In genomic region chr1:184041778-184042573, GRCm38 (mm10) we compare ENCODE assay signal across 8 mouse cellular contexts. TPM values are rescaled to one million over a fixed set of nuclear protein-coding genes. Genes with fewer than 3 reads are reported as not detected.
A peak's percentile ranks its signal among the peaks of the same experiment; 100 is the strongest.
DNase-seq lines count a peak whose midpoint lies in the region; ATAC-seq and TF ChIP-seq lines count a peak whose summit lies in the region.

No protein-coding gene starts in this region.

- no peaks in the 10 kb centered on the region for H3K9me3 ChIP-seq in heart, embryonic 16.5 days (replicated peaks; ENCODE audit: control insufficient read depth, low read length)
- H3K9me3 ChIP-seq in hindbrain, embryonic 11.5 days (ENCODE audit: control insufficient read depth, low read length): no peaks in the 10 kb centered on the region

- intact Hi-C loops in left cerebral cortex, postnatal 14 days (cut with DNase I): no loop called here

- H3K27ac ChIP-seq in layer of hippocampus, adult 2 months: no peak overlapping the region
- peak overlapping the region; percentile 96 for H3K27ac ChIP-seq in heart, embryonic 16.5 days (ENCODE audit: low read length)
- no peak overlapping the region for H3K27ac ChIP-seq in hindbrain, embryonic 11.5 days (ENCODE audit: low read depth, low read length)

- peak overlapping the region; percentile 49 for H3K4me2 ChIP-seq in heart, embryonic 16.5 days (ENCODE audit: low read depth, low read length)
- no peak overlapping the region for H3K4me2 ChIP-seq in hindbrain, embryonic 11.5 days (replicated peaks; ENCODE audit: low read depth, low read length)

- no peak for DNase-seq in layer of hippocampus, adult 2 months (ENCODE audit: low spot score in 2 of 2)
- DNase-seq in layer of hippocampus, adult 8-10 months (ENCODE audit: low spot score in 2 of 2): no peak
- peak; percentile 85 to 89 for DNase-seq in adrenal gland, postnatal 36 days
- peak; percentile 51 for DNase-seq in lung, postnatal 36 days
- no peak for DNase-seq in embryo, embryonic 10 days (ENCODE audit: low spot score)
- no peak for DNase-seq in hindbrain, embryonic 11.5 days (ENCODE audit: low spot score)
- no peak for DNase-seq in left cerebral cortex, postnatal 14 days (ENCODE audit: low spot score in 2 of 2)

- peak overlapping the region; percentile 13; the same call in 1 of the 2 replicates for H3K4me3 ChIP-seq in layer of hippocampus, adult 2 months
- 0 out of 2 replicates have a peak overlapping the region, but pooled peaks have one; percentile 5 for H3K4me3 ChIP-seq in heart, embryonic 16.5 days (ENCODE audit: low read length)
- H3K4me3 ChIP-seq in hindbrain, embryonic 11.5 days (ENCODE audit: low read depth, low read length): no peak overlapping the region

- peak overlapping the region; percentile 65 for H3K9ac ChIP-seq in heart, embryonic 16.5 days (ENCODE audit: low read length)
- H3K9ac ChIP-seq in hindbrain, embryonic 11.5 days (ENCODE audit: low read depth, low read length): no peak overlapping the region

- no peak for TF ChIP-seq CTCF in layer of hippocampus, adult 2 months (conservative IDR thresholded peaks at IDR 0.05)

- H3K4me1 ChIP-seq in heart, embryonic 16.5 days (ENCODE audit: control insufficient read depth, insufficient read depth, low read length): peaks cover 38% of the 10 kb centered on the region
- no peaks in the 10 kb centered on the region for H3K4me1 ChIP-seq in hindbrain, embryonic 11.5 days (replicated peaks; ENCODE audit: control insufficient read depth, insufficient read depth, low read length)

- no peaks in the 10 kb centered on the region for H3K27me3 ChIP-seq in heart, embryonic 16.5 days (ENCODE audit: control insufficient read depth, insufficient read depth, low read length)
- no peaks in the 10 kb centered on the region for H3K27me3 ChIP-seq in hindbrain, embryonic 11.5 days (ENCODE audit: control insufficient read depth, insufficient read depth, low read length)

- H3K36me3 ChIP-seq in heart, embryonic 16.5 days (ENCODE audit: control insufficient read depth, insufficient read depth): peaks cover 8% of the 10 kb centered on the region
- no peaks in the 10 kb centered on the region for H3K36me3 ChIP-seq in hindbrain, embryonic 11.5 days (ENCODE audit: control insufficient read depth, insufficient read depth, low read length)

- ATAC-seq in heart, embryonic 16.5 days (replicated peaks; ENCODE audit: extremely low read depth, insufficient read depth, low FRiP score): peak; percentile 89
- no peak for ATAC-seq in hindbrain, embryonic 11.5 days (ENCODE audit: low FRiP score)

- 40% methylated on average over 9 of the region's 9 CpGs for WGBS in heart, embryonic 16.5 days
- WGBS in hindbrain, embryonic 11.5 days: 74% methylated on average over 9 of the region's 9 CpGs

RNA-seq across cellular contexts. Expression of gene 1700056E22Rik, which starts 7.9 kb away (rescaled TPM):
- not detected for total RNA-seq in layer of hippocampus, adult 2 months (2021)
- total RNA-seq in layer of hippocampus, adult 8-10 months (2022): under 1 TPM in 1 of 4 experiments, not detected in 3; 0.25 TPM
- total RNA-seq in adrenal gland, postnatal 36 days (2021): 1 to 10 TPM; 1.8 to 2.5 TPM
- 2.2 TPM in 2 replicates for polyA plus RNA-seq in heart, embryonic 16.5 days (2015; fragmentation: Nextera tagmentation; extraction: Ambion mirVana)
- 1.9 and 2.2 TPM in 2 replicates for polyA plus RNA-seq in hindbrain, embryonic 11.5 days (2014; fragmentation: Nextera tagmentation; extraction: Ambion mirVana)
- under 1 TPM in 1 of 2 experiments, not detected in 1; 0.36 TPM for total RNA-seq in left cerebral cortex, postnatal 14 days (2021)

RNA-seq across cellular contexts. Expression of gene Dusp10, which starts 28.9 kb away (rescaled TPM):
- total RNA-seq in layer of hippocampus, adult 2 months (2021): 1 to 10 TPM; 4.9 to 5.3 TPM
- 1 to 10 TPM; 3.8 to 5.8 (median 5.5) TPM for total RNA-seq in layer of hippocampus, adult 8-10 months (2022)
- 10 to 100 TPM in 1 of 2 experiments, 1 to 10 TPM in 1; 9.3 to 12.4 TPM for total RNA-seq in adrenal gland, postnatal 36 days (2021)
- polyA plus RNA-seq in heart, embryonic 16.5 days (2015; fragmentation: Nextera tagmentation; extraction: Ambion mirVana): 11.7 and 15.5 TPM in 2 replicates
- 6.5 and 7.2 TPM in 2 replicates for polyA plus RNA-seq in hindbrain, embryonic 11.5 days (2014; fragmentation: Nextera tagmentation; extraction: Ambion mirVana)
- total RNA-seq in left cerebral cortex, postnatal 14 days (2021): 1 to 10 TPM; 5.7 to 5.8 TPM

Comparison
In these comparisons a context has a peak if more than half of its experiments do, and no peak if none do; other contexts are left out.
1. DNase-seq: peak in adrenal gland, postnatal 36 days (2 of 2) and lung, postnatal 36 days (single experiment); none in layer of hippocampus, adult 2 months (0 of 2), layer of hippocampus, adult 8-10 months (0 of 2), embryo, embryonic 10 days (single experiment), hindbrain, embryonic 11.5 days (single experiment) and left cerebral cortex, postnatal 14 days (0 of 2).